Mouse (Mus musculus) cerebellum, adult 18-20 months (tissue): ENCODE data around the gene Pfn1.
A peak's percentile ranks its signal among the peaks of the same experiment; 100 is the strongest.

ENCODE experiments used
- DNase-seq, 2 experiments: peaks; one replicate each; pipeline ENCODE4 v3.0.0; 2021

Gene Pfn1

DNA sequence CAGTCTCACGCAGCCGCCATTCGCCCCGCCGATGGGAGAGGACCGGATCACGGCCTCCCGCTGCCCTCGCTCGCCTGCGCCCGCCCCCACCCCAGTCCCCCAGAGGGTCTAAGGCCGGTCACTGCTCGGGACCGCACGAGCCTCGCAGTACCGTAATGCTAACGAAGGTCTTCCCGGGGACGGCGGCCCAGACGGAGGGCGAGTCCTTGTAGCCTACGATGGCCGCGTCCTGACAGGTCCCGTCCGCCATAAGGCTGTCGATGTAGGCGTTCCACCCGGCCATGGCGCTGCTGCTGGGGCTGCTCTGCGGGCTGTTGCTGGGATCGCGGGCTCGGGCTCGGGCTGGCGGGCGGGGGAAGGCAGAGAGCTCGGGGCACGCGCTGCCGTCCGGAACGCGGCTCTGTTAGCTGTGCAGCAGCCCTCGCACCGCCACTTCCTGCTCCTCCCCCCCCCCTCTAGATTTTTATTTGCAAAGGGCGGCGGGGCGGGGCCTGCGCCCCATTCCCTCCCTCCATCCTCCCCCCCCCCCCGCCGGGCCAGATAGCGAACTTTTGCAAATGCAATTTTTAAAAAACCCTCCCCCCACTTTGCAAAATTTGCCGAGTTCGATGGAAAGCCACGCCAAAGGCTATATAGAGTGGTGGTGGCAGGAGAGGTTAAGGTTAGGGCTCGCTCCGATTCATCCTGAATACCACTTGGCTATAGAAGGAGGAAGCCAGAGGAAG lies at the start of gene Pfn1:
Pfn1 (minus strand) TSS at position 447 of the 725 bp plus-strand sequence.
- peak; percentile 78 to 82 for DNase-seq

DNA sequence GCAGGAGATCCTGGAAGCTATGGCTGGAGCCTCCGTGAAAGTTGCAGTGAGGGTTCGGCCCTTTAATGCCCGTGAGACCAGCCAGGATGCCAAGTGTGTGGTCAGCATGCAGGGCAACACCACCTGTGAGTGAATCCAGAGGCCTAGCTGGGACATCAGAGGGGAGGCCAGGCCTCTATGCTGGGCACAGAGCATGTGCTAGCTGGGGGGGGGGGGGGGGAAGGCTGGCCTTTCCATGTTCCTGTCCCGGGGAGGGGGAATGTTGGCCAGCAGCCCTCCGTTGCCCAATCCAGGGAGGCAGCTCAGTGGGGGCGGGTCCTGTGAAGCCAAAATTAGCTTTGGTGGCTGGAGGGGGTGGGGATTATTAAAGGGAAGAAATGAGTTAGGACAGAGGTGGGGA lies 48.3 kb upstream of the Pfn1 start:
- no peak for DNase-seq

DNA sequence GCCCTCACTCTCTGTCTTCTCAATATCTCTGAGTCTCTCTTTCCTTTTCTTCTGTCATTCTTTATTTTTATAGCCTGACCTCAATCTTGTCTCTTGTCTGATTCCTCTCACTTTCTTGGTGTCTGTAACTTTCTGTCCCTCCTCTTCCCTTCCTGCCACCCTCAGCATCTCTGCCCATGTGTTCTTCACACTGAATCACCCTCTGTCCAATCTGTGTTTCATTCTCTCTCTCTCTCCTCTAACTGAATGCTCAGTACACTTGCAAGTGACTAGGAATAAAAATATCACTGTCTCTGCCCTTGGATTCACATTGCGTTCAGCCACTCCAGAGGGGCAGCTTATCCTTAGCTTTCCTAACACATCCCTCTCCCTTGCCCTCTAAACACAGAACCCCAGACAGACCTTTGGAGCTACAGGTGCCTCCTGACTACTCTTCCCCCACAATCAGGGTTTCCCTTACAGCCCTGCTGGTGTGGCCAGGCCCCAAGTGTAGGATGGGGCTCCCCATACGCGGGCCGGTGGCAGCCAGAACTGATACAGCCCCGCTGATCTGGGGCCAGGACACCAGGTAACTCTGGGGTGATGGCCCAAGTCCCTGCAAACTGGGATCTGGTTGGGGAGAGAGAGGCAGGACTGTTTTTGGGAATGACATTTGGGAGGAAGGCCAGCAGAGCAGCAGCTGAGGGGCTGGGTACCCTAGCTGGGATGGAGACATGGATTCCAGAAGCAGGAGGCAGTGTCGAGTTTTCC lies 47.7 kb upstream of the Pfn1 start:
- DNase-seq, result no peak

DNA sequence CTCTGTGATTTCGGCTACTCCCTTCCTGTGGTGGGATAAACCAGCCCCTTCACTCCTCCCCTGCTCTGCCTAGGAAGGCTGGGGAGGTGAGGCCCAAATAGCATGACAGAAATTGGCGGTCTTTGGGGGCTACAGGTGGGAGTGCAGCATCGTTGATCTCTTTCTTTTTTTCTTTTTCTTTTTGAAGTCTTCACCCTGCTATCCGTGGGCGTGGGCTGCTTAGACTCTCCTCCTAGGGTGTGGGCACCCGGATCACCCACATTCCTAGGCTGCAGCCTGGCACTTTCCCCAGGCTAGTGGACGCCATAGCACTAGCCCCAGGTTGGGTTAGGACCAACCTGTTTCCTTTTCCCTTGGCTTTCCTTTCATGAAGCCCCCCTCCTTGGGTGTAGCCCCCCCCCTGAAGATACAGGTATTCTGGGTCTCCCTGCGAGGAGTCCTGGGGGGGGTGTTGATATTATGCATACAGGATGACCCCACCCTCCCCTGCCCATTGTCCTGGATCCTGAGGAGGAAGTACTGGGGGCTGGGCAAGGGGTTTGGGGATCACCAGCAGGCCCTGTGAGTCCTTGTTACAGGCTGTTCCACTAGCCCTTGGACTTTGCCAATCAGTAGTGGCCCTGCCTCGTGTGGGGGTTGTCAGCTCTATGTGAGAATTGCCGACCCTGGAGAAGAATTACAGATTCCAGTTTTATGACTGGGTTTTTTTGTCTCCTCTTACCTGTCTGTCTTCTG lies 46.9 kb upstream of the Pfn1 start:
- DNase-seq, result no peak

DNA sequence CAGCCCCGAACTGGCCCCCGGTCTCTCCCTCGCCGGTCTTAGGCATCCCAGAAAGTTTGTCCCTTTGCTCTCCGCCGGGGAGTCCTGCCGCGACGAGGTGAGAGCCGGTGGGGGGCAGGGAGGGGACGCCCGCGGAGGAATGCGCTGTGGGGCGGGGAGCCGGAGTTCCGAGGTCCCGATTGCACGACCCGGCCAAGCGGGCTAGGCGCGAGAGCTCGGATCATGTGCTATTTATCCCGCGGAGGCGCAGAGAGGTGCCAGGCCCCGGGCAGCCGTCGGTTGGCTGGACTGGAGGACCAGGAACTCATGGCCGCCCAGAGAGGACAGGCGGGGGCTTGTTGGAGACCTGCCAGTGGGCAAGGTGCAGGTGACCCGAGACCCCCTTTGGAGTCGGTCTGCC lies 46.2 kb upstream of the Pfn1 start:
- DNase-seq, result peak; percentile 55 to 72

DNA sequence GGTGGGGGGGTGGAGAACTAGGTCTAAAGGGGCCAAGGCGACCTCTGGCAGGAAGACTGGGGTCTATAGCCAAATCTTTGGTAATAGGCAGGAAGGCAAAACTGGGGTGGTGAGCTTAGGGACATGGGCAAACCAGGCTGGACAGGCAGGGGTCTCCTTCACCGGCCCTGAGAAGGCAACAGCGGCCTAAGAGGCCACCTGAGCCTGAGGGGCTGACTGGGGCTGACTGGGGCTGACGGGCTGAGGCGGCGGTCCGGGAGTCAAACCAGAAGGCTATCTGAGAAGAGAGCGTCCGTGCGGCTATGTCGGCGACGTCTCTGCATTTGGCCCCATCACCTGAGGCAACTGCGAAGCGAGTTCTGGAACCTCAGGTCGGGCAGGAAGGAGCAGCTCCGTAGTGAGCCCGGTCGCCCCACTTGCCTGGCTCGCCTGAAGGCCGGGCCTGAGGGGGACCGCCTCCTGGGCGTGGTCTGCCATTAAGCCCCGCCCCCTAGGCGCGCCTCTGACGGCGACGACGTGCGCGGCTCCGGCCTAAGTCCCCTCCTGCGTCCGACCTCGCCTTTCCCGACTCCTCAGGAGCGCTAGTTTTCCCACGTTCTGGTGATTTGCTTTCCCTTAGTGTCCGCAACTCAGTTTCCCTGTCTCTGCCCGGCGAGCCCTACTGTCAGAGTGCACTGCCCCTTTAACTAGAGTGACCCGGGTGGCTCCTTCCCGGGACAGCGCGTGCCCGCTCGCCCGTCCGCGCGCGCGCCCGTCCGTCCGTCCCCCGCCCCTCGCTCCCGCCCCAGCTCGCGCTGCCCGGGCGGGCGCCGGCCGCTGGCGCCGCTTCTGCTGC lies 45.5 kb upstream of the Pfn1 start, which contains the start of the genes Inca1 and Kif1c:
Inca1 (minus strand) TSS at position 434 of the 835 bp plus-strand sequence.
Kif1c (plus strand) TSS at position 827 of the 835 bp plus-strand sequence.
- DNase-seq, result peak; percentile 94 to 99

DNA sequence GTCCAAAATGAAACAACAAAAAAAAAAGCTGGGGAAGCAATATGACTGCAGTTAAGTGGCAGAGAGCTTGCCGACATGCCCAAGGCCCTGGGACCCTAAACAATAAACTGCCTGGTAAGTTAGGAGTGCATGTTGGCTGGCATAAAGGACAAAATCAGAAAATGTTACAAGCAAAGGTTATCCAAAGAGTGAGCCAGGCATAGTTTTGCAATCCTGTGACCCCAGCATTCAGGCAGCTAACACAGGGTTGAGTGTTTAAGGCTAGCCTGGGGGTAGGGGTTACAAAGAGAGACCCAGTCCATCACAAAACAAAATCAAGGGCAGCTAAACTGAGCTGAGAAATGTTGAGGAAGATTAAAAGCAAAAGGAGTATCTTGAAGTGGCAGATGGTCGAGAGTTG lies 44.6 kb upstream of the Pfn1 start:
- DNase-seq, result no peak

DNA sequence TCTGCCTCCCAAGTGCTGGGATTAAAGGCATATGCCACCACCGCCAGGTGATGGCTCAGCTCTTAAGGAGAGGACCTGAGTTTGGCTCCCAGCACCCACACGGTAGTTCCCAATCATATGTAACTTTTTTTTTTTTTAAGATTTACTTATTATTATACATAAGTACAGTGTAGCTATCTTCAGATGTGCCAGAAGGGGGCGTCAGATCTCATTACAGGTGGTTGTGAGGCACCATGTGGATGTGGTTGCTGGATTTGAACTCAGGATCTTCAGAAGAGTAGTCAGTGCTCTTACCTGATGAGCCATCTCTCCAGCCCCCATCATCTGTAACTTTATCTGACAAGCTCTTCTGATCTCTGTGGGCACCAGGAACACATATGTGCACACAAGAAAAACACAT lies 42.9 kb upstream of the Pfn1 start:
- no peak for DNase-seq

DNA sequence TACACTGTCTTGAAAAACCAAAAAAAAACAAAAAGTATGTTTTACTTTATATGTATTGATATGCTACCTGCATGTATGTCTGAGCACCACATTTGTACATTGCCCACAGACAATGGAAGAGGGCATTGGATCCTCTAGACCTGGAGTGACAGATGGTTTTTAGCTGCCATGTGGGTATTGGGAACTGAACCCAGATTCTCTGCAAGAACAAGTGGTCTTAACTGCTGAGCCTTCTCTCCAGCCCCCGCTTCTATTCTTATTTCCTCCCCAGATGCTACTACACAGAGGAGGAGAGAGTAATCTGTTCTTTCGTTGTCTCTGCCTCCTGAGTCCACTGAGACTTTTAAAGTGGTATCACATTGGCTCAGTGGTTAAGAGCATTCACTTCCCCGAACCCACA lies 39.1 kb upstream of the Pfn1 start:
- DNase-seq, result no peak

DNA sequence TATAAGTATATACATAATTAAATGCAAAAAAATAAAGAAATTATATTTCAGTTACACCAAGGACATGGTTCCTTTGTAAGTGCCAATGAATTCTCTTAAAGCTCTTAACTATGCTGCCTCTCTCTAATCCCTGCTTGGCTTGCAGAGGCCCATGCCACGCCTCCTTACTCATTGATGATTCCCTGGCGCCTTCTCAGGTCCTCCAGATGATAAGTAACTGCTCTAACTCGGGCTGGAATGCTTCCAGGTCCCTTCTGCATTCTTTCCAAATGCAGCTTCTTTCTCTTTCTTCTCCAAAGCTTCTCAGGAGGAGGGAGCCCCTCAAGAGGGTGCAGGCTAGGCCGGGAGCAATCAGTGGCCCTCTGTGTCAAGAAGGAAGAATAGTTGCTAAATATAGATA lies 35.1 kb upstream of the Pfn1 start:
- DNase-seq, result no peak

DNA sequence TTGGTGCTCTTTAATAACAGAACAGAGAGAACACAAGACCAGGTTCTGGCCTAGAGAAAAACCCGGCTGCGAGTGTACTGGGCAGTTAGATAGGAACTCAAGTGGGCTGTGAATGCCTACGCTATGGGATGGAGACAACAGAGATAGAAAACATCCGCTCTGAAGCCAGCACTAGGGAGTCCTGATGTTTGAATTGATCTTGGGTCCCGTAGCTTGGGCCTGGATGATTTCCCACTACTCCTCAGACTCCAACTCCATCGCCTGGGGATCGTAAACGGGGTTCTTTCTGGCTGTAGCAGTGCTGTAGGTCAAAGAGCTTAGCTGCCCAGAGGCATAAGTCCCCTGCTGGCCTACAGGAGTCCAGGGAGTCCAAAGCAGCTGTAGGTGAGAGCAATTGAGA lies 33.9 kb upstream of the Pfn1 start:
- DNase-seq, result no peak

DNA sequence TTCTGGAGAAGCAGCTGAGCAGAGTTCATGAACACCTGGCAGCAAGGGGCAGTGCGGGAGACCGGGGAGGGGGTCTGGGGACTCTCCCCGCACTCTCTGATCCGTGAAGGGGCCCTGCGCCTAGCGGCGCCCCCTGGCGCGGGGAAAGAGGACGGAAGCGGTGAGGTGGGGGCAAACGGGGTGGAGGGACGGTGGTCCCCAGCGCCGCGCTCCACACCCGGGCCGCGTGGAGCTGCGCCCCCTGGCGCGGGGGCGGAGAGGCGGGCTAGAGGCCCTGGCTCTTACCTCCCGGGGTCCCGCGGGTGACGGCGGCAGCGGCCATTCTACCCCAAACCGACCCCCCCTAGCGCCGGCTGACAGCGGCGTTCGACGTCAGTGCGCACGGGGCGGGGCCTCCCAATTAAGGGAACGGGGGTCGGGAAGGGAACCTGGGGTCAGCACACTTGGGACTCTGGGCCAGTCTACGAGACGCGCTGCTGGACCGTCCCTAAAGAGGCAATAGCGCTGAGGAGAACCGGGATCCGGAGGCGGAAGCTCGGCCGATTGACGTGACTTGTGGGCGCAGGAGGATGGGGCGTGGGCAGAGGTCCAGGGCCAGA lies 33.3 kb upstream of the Pfn1 start, which contains the start of gene Camta2:
Camta2 (minus strand) TSS at position 505 of the 599 bp plus-strand sequence.
- DNase-seq, result peak; percentile 90 to 91

DNA sequence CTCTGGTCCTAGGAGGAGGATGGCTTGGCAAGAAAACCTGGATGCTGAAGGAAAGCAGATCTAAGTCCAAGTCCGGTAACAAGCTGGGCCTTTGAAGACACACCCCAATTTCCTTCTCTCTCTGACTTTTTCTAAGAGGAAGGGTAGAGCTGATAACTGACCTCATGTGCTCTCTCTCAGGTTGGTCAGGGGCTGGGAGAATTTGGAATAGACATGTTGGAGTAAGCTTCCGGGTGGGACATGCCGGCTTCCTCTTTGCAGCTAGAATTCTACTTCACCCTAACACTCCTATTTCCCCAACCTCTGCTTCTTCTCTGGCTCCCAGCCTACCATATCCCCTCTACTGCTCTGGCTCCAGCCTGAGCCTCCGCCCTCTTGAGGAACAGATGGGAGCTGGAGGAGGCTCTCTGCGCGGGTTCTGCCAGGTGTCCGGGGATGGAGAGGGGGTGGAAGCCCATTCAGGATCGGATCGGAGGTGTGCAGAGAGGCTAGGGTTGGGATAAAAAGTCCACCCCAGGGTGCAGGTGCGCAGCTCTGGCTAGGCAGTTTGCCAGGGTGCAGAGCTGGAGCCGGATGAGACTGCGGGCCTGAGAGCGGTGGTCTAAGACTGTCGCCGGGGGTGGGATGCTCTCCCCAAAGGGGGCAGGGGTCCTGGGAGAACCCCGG lies 32.6 kb upstream of the Pfn1 start:
- peak; percentile 71 to 78 for DNase-seq

DNA sequence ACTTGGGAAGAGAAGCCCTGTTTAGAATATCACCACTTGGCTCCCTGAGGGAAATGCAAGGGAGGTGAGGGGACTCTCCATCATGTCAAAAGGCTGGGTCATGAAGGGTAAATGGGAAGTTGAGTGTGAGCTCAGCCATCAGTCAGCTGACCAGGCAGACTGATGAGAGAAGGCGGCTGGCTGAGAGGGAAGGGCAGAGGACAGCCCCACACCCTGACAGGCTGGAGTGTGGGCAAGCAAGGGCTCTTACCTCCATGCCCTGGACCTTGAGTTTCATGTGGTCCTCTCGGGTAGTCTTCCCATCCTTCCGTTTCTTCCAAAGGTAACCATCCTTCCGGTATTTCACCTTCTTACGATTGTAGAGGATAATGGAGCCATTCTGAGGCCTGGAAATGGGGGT lies 29.2 kb upstream of the Pfn1 start:
- DNase-seq, result no peak

DNA sequence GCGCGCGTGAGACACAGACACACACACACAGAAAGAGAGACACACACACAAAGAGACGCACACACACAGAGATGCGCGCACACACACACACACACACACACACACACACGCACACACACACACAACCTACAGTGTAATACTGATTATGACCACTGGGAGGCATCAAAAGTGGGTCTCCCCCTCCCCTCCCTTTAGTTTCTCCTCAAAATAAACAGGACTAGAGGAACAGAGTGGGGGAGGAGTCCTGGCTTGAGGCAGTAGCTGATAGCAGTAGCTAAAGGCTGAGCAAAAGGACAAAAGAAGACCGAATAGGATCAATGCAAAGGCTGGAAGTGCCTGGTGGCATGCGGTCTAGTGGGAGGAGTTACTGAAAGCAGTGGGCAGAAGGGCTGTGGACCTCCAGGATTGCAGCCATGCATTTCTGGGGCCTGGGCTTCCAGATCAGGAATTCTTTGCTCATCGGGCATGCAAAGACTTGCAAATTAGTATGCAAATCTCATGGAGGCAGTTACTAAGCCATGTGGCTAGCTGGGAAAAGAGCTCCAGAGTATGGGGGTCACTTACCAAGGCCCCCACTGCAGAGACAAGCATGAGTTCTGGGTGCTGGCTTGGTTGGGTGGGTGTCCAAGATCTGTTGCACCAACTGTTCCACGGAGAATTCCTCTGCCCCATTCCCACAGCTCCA lies 27.6 kb upstream of the Pfn1 start:
- no peak for DNase-seq

DNA sequence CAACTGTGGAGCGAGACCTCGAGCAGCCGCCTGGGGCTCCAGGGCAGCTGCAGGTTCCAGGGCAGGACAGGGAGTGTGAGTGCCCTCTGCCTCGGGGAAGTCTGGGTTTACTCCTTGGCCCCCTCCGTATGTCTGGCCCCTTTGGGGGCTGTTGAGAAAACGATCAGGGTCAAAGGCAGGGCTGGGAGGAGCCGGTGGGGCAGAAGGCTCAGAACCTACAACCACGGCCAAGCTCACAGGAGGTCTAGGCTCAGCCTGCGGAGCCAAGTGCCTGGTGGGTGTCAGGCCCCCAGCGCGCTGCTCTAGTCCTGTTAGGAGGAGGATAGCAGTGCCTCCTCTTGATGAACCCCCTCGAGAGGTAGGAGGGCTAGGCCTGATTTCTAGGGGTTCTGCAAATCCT lies 26.7 kb upstream of the Pfn1 start:
- no peak for DNase-seq

DNA sequence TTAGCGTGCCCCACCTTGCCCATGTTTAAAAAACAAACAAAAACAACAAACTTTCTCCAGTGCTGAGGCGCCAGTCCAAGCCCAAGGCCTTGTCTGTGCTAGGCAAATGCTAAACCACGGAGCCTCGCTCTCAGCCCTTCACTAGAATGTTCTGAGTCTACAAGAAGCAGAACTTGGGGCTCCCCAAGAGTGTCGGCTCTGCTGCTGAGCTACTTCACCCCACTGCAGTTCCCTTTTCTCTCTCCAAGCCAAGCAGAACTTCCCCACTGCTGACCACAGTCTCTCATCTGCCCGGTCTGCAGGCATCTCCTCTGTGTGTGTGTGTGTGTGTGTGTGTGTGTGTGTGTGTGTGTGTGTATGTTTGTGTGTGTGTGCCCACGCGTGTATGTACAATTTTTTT lies 25.4 kb upstream of the Pfn1 start:
- DNase-seq, result no peak

DNA sequence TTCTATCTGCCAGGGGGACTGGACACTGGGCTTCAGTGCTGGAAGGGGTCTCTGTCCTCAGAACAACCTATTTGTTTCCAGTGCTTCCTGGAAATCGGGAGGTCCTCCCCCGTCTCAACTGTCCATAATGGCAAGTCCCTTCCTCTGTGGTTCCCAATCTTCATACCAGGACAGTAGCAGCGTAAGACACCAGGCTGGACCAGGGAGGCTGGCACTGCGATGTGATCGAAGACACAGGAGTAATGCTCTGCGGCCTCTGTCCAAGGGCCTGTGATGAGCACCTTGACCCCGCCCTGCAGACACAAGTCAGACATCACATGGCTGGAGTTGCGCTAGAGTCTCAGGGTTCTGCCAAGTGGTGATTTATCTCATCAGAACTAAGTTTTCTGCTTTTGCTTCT lies 24.9 kb upstream of the Pfn1 start:
- DNase-seq, result no peak

DNA sequence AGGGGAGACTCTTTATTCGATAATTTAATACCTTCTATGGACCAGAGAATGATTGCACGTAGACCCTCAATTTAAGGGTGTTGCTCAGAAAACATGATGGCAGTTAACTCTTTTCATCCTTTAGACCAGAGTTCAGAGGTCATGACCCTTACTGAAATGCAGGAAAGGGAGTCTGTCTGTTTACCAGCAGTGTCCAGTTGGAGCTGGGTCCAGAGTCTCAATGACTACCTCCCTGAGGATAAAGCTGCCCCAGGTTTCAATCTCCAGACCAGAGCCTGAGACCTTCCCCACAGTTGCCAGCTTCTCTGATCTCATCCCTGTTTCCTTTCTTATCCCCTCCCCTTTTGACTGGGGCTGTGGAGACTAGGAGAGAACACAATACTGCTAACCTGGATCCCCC lies 24.1 kb upstream of the Pfn1 start:
- no peak for DNase-seq

DNA sequence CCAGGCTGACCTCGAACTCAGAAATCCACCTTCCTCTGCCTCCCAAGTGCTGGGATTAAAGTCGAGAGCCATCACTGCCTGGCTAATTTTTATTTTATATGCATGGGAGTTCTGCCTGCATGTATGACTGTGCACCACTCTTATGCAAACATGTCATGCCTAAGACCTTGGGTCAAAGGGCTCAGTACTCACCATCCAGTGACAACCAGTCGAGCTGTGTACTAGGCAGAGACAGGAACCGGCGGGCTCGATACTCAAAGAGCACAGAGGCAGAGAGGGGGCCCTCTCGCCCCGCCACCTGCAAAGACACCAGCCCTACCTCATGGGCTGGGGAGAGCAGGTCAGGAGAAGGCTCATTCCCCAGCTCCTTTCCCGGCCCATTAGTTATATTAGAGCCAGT lies 23.6 kb upstream of the Pfn1 start:
- DNase-seq, result no peak

DNA sequence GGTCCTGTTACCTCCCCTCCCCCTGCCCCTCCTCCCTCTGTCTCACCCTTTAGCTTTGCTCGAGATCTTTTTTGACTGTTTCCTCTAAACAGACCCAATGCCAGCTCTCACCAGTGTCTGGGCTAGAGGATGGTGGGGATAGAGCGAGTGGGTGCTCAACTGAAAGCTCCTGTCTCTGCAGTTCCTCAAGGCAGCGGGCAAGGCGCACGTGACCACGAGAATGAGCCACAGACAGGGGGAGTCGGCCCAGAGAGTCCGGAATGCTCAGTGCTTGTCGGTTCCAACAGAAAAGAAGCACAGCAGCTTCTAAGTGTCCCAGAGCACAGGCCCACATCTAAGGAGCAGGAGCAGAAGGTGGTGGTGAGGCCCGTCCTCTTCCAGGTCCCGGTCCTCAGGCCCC lies 20.1 kb upstream of the Pfn1 start:
- no peak for DNase-seq
